Mouse (Mus musculus) bone marrow macrophage, adult 2 months (primary cell): ENCODE measurements around the gene Fam219b. TPM values are rescaled to one million over a fixed set of nuclear protein-coding genes. Genes with fewer than 3 reads are reported as not detected.

Experiments
- H3K27ac ChIP-seq: 2 replicates; pipeline ENCODE4 v1.5.1; 2012; ENCODE audit warnings: low read depth, low read length; ENCODE audit not compliant: insufficient read depth
- H3K4me1 ChIP-seq: 2 replicates; pipeline ENCODE4 v1.6.1; 2012; ENCODE audit warnings: low read length; ENCODE audit not compliant: control insufficient read depth, insufficient read depth
- H3K4me3 ChIP-seq: 2 replicates; pipeline ENCODE4 v1.5.1; 2012; ENCODE audit warnings: mild to moderate bottlenecking, low read length, moderate library complexity; ENCODE audit not compliant: insufficient read depth
- CTCF ChIP-seq: IDR thresholded peaks from 2 replicates; pipeline ENCODE4 v1.5.1; 2012; ENCODE audit warnings: low read depth, mild to moderate bottlenecking, low read length, moderate library complexity
- POLR2A ChIP-seq: IDR thresholded peaks from 2 replicates; pipeline ENCODE4 v1.6.1; 2012; ENCODE audit warnings: mild to moderate bottlenecking, low read depth, low read length, borderline replicate concordance
- polyA plus RNA-seq: library from polyadenylated mRNA; stranded (reverse); fragments of >200 nt; gene quantifications from 2 replicates; pipeline ENCODE4 v1.2.4, GENCODE M21; 2012; ENCODE audit not compliant: missing spikeins, insufficient read depth, insufficient read length

The Fam219b gene
- polyA plus RNA-seq, 1 experiment = 15.5 TPM

GRCm38 (mm10) chr9:57577144-57577849 is 40.0 kb downstream of the Fam219b start:
- TF ChIP-seq CTCF (no peak), POLR2A (no peak)
- Histone ChIP-seq H3K27ac (no peak overlapping the region), H3K4me1 (no peaks in the 10 kb centered on the region), H3K4me3 (no peak overlapping the region)

GRCm38 (mm10) chr9:57584991-57585390 is 47.7 kb downstream of the Fam219b start:
- peaks cover 10% of the 10 kb centered on the region for H3K4me1 ChIP-seq
- H3K27ac ChIP-seq = peak overlapping the region; percentile 9; the same call in 1 of the 2 replicates
- H3K4me3 ChIP-seq = no peak overlapping the region
- TF ChIP-seq POLR2A (no peak), CTCF (no peak)

GRCm38 (mm10) chr9:57589224-57590126 is 52.1 kb downstream of the Fam219b start, which contains the start of gene Ulk3:
Gene Ulk3 (plus strand): TSS chr9:57589452.
- Histone ChIP-seq H3K4me3 (peak within 1 kb of the TSS; percentile 96), H3K27ac (peak within 1 kb of the TSS; percentile 67), H3K4me1 (peaks cover 6% of the 10 kb centered on the region)

GRCm38 (mm10) chr9:57590726-57591125 is 53.4 kb downstream of the Fam219b start:
- Histone ChIP-seq H3K4me1 (peaks cover 3% of the 10 kb centered on the region; the same call in 1 of the 2 replicates), H3K4me3 (no peak overlapping the region), H3K27ac (no peak overlapping the region)
- TF ChIP-seq CTCF (no peak), POLR2A (no peak)

More at GRCm38 (mm10) chr9:57589224-57590126, 52.1 kb downstream of the Fam219b start, which contains the start of gene Ulk3:
- TF ChIP-seq CTCF (0 out of 2 replicates have a peak, but pooled peaks have one; percentile 19), POLR2A (no peak)

Other genes with a start within 250 kb of the Fam219b start
- gene Ppcdc, start 97.4 kb upstream of the Fam219b start, polyA plus RNA-seq = 28.6 and 29.5 TPM in 2 replicates
- 72.1 and 72.5 TPM in 2 replicates for gene Scamp5, start 69.5 kb upstream of the Fam219b start, polyA plus RNA-seq
- not detected in 2 replicates for gene Rpp25, start 33.5 kb upstream of the Fam219b start, polyA plus RNA-seq
- gene Cox5a, start 16.3 kb upstream of the Fam219b start, polyA plus RNA-seq = 346 and 384 TPM in 2 replicates
- gene Mpi, start 15.2 kb downstream of the Fam219b start, polyA plus RNA-seq = 17.8 and 19.7 TPM in 2 replicates
- gene Scamp2, start 23.4 kb downstream of the Fam219b start, polyA plus RNA-seq = 144 and 147 TPM in 2 replicates
- 17.2 and 23.0 TPM in 2 replicates for gene Ulk3, start 51.9 kb downstream of the Fam219b start, polyA plus RNA-seq
- gene Cplx3, start 68.8 kb downstream of the Fam219b start, polyA plus RNA-seq = not detected in 2 replicates
- gene Lman1l, start 83.2 kb downstream of the Fam219b start, polyA plus RNA-seq = not detected in 2 replicates
- gene Csk, start 116.1 kb downstream of the Fam219b start, polyA plus RNA-seq = 125 and 126 TPM in 2 replicates
- not detected in 2 replicates for gene Cyp1a2, start 146.2 kb downstream of the Fam219b start, polyA plus RNA-seq
- not detected in 2 replicates for gene Cyp1a1, start 150.4 kb downstream of the Fam219b start, polyA plus RNA-seq
- gene Edc3, start 171.0 kb downstream of the Fam219b start, polyA plus RNA-seq = 12.8 and 13.0 TPM in 2 replicates
- 72.4 and 84.2 TPM in 2 replicates for gene Clk3, start 228.3 kb downstream of the Fam219b start, polyA plus RNA-seq